Mouse (Mus musculus) kidney, adult 2 months (tissue): ENCODE results near the gene Tubb3. TPM values are rescaled to one million over a fixed set of nuclear protein-coding genes. Genes with fewer than 3 reads are reported as not detected.
A peak's percentile ranks its signal among the peaks of the same experiment; 100 is the strongest.

ENCODE experiments used
- DNase-seq: peaks from one replicate; pipeline ENCODE4 v3.0.0; 2021
- H3K27ac ChIP-seq: fragments of 200-500 bp; 2 replicates; pipeline ENCODE4 v1.5.1; 2012; ENCODE audit warnings: low read depth, low read length, control low read depth, inconsistent platforms; ENCODE audit not compliant: insufficient read depth
- H3K27me3 ChIP-seq: fragments of 200-500 bp; replicated peaks from 2 replicates; pipeline ENCODE4 v1.6.1; 2012; ENCODE audit warnings: mild to moderate bottlenecking, moderate library complexity, low read length, inconsistent platforms; ENCODE audit not compliant: control insufficient read depth, insufficient read depth
- H3K36me3 ChIP-seq: fragments of 200-500 bp; 2 replicates; pipeline ENCODE4 v1.6.1; 2012; ENCODE audit warnings: mild to moderate bottlenecking, moderate library complexity, low read length, inconsistent platforms; ENCODE audit not compliant: control insufficient read depth, insufficient read depth
- H3K4me1 ChIP-seq: fragments of 200-500 bp; 2 replicates; pipeline ENCODE4 v1.6.1; 2011; ENCODE audit warnings: low read length; ENCODE audit not compliant: control insufficient read depth, insufficient read depth
- H3K4me3 ChIP-seq: fragments of 200-500 bp; 2 replicates; pipeline ENCODE4 v1.5.1; 2011; ENCODE audit warnings: mild to moderate bottlenecking, low read depth, low read length, control low read depth; ENCODE audit not compliant: insufficient read depth
- CTCF ChIP-seq: fragments of 200-500 bp; conservative IDR thresholded peaks from 2 replicates; pipeline ENCODE4 v1.5.1; 2011; ENCODE audit warnings: low read depth, mild to moderate bottlenecking, control low read depth, low read length, moderate library complexity, mixed read lengths; ENCODE audit not compliant: insufficient read depth, insufficient read length
- POLR2A ChIP-seq: fragments of 200-500 bp; IDR thresholded peaks from one replicate; pipeline ENCODE4 v1.6.1; 2011; ENCODE audit warnings: low read depth, low read length, control low read depth
- WGBS: fragments of 180-500 bp; shearing (Covaris S2); methylation state at CpG from one replicate; pipeline ENCODE4 v1.1.7; 2018; 5-methylcytosine and 5-hydroxymethylcytosine counted together
- polyA plus RNA-seq: library from polyadenylated mRNA; depleted of rRNA; stranded (reverse); fragments of >200 nt; gene quantifications from 2 replicates; pipeline ENCODE4 v1.2.3, GENCODE M21; 2012

Gene Tubb3
- polyA plus RNA-seq, 1 experiment = 12.0 TPM

GRCm38 (mm10) chr8:123420525-123421281 lies 9.5 kb downstream of the Tubb3 start:
- TF ChIP-seq POLR2A (no peak), CTCF (no peak)
- WGBS = 93% methylated on average over 34 of the region's 34 CpGs
- peaks cover 4% of the 10 kb centered on the region; the same call in 1 of the 2 replicates for H3K4me1 ChIP-seq
- no peaks in the 10 kb centered on the region for H3K36me3 ChIP-seq
- no peak overlapping the region for H3K4me3 ChIP-seq
- H3K27ac ChIP-seq = no peak overlapping the region
- no peak for DNase-seq
- no peaks in the 10 kb centered on the region for H3K27me3 ChIP-seq

- 81% methylated on average over 19 of the region's 19 CpGs for WGBS
- Histone ChIP-seq H3K4me3 (no peak overlapping the region), H3K27ac (no peak overlapping the region), H3K4me1 (peaks cover 4% of the 10 kb centered on the region; the same call in 1 of the 2 replicates), H3K27me3 (no peaks in the 10 kb centered on the region), H3K36me3 (no peaks in the 10 kb centered on the region)
- no peak for DNase-seq
- TF ChIP-seq POLR2A (no peak), CTCF (no peak)
These were observed 10.1 kb downstream of the Tubb3 start for GRCm38 (mm10) chr8:123421325-123421724.

DNA sequence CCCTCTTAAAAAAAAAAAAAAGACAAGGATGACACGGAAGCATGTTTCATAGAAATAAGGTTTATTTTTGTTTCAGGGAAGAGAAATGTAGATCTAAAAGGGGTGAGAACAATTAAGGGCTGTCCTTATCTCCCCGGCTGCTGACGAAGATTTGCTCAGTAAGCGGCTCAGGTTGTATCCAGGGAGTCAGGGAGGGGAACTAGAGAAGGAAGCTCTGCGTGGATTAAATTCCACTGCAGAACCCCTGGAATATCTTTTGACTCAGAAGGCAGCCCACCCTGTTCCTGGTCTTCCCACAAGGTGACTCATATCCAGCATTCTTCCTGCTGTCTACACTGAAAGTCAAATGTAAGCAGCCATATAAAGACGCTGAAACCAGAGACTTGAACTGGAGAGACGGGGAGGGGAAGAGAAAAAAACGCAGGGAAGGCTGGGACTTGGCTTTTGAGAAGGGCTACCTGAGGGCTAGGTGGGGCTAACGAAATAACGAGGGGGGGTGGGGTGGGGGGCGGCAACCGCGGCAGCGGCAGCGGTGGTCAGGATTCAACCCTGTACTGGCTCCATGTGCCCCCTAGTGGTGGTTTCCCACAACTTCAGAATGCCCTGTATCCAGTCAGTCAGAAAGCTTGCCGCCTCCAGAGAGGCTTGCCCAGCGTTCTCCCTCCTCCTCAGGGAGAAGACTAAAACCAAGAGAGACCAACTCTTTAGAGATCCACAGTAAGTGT lies 11.0 kb downstream of the Tubb3 start:
- Histone ChIP-seq H3K27ac (no peak overlapping the region), H3K4me1 (peaks cover 4% of the 10 kb centered on the region; the same call in 1 of the 2 replicates), H3K27me3 (no peaks in the 10 kb centered on the region), H3K36me3 (no peaks in the 10 kb centered on the region), H3K4me3 (no peak overlapping the region)
- peak; percentile 90 for DNase-seq
- no peak for TF ChIP-seq POLR2A
- TF ChIP-seq CTCF = peak; percentile 69
- WGBS = 10% methylated on average over 17 of the region's 17 CpGs

DNA sequence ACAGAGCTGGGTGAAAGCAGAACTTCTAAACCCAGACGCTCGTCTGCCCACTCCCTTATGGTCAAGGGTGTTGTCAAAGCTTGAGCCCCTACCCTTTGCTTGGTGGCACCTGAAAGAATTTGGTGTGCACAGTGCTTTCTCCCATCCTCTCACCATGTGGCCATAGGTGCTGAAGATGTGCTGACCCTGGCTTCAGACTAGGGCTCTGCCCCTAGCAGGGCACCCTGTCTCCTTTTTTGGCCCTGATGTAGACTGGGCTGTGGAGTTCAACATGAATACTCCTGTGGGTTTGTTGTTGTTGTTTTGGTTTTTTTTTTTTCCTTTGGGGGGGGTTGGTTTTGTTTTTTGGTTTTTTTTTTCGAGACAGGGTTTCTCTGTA lies 11.5 kb downstream of the Tubb3 start:
- Histone ChIP-seq H3K27me3 (no peaks in the 10 kb centered on the region), H3K4me3 (no peak overlapping the region), H3K36me3 (no peaks in the 10 kb centered on the region), H3K4me1 (peaks cover 4% of the 10 kb centered on the region; the same call in 1 of the 2 replicates), H3K27ac (no peak overlapping the region)
- TF ChIP-seq CTCF (no peak), POLR2A (no peak)
- DNase-seq = no peak
- 14% methylated on average over 3 of the region's 3 CpGs for WGBS

- WGBS = 52% methylated on average over 7 of the region's 7 CpGs
- Histone ChIP-seq H3K27me3 (no peaks in the 10 kb centered on the region), H3K36me3 (no peaks in the 10 kb centered on the region), H3K27ac (no peak within 1 kb of the TSS), H3K4me3 (no peak within 1 kb of the TSS), H3K4me1 (peaks cover 4% of the 10 kb centered on the region; the same call in 1 of the 2 replicates)
- peak; percentile 89 for DNase-seq
- TF ChIP-seq POLR2A = no peak
- no peak for TF ChIP-seq CTCF
These were observed 12.2 kb downstream of the Tubb3 start, which contains the start of gene Def8 for GRCm38 (mm10) chr8:123423441-123423840. TSS of gene Def8 (plus strand) at chr8:123423527.

DNA sequence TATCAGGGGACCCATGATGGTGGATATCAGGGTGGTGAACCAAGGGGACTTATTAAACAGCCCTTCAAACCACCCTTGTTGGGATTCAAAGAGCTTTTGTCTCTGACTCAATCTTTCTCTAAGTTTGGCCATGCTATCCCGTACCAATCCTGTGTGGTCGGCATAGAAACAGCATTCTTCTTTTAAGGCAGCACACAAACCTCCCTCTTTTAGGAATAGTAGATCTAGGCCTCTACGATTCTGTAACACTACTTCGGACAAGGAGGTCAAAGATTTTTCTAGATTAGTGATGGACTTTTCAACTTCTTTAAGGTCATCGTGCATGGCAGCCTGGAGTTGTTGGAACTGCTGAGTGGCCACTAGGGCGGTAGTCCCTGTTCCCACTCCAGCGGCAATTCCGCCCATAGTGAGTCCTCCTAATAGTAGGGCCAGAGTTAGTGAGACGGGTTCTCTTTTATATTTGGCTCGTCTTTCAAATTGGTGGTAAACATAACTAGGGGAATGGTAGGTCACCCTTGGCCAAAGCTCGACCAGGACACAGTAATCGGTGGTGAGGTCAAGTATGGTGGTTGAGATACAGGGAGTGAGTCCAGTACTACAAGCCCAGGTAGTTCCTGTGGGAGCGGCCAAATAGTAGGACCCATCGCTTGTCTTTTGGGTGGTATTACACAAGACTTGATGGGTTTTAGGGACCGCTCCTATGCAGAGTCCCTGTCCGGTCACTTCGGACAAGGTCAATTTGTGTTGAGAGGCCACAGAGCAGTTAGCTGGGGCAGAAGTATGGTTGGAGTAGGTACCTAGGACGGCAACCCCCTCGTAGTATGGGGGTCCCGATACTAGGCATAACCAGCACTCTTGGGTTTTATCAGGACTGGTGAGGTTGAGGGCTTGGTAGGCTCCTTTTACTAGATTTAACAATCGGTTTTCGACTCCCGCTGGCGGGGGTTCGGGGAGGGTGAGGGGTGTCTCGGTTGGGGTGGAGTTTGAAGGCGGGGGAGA lies 15.6 kb downstream of the Tubb3 start:
- peaks cover 4% of the 10 kb centered on the region; the same call in 1 of the 2 replicates for H3K4me1 ChIP-seq
- DNase-seq = no peak
- H3K27ac ChIP-seq = no peak overlapping the region
- no peak for TF ChIP-seq CTCF
- no peak for TF ChIP-seq POLR2A
- 97% methylated on average over 27 of the region's 27 CpGs for WGBS
- H3K27me3 ChIP-seq = no peaks in the 10 kb centered on the region
- no peaks in the 10 kb centered on the region for H3K36me3 ChIP-seq
- no peak overlapping the region for H3K4me3 ChIP-seq
